Mouse (Mus musculus) kidney, adult 11 months (tissue): Measurements from ENCODE around the gene Il25.
A peak's percentile ranks its signal among the peaks of the same experiment; 100 is the strongest.
"Not testable (repeated sequence)": the region's sequence is repeated elsewhere in the genome, so short reads cannot be mapped to it uniquely, and the experiment has no call there.

Experiments used
- DNase-seq: peaks from one replicate; pipeline ENCODE4 v3.0.0; 2022

The Il25 gene

GRCm38 (mm10) chr14:54927296-54927695, 5.2 kb upstream of the Il25 start:
- no peak for DNase-seq

GRCm38 (mm10) chr14:54929801-54930200, 2.7 kb upstream of the Il25 start:
- no peak for DNase-seq

- DNase-seq, result no peak
Observed at GRCm38 (mm10) chr14:54930431-54930830, 2.1 kb upstream of the Il25 start.

GRCm38 (mm10) chr14:54935904-54936830, 3.7 kb downstream of the Il25 start, which contains the start of gene Cmtm5:
TSS of gene Cmtm5 (plus strand) at chr14:54936261.
- DNase-seq, result no peak

GRCm38 (mm10) chr14:54936831-54937160, 4.3 kb downstream of the Il25 start:
- DNase-seq, result no peak

GRCm38 (mm10) chr14:54937361-54938182, 5.1 kb downstream of the Il25 start:
- no peak for DNase-seq

- no peak for DNase-seq
Observed at GRCm38 (mm10) chr14:54938431-54939219, 6.1 kb downstream of the Il25 start.

GRCm38 (mm10) chr14:54939434-54940175, 7.1 kb downstream of the Il25 start:
- DNase-seq, result peak; percentile 87

- DNase-seq, result peak; percentile 33
Observed at GRCm38 (mm10) chr14:54940176-54940530, 7.7 kb downstream of the Il25 start.

GRCm38 (mm10) chr14:54941024-54941978, 8.8 kb downstream of the Il25 start:
- peak; percentile 48 for DNase-seq

GRCm38 (mm10) chr14:54942479-54942878, 10.0 kb downstream of the Il25 start:
- no peak for DNase-seq

- no peak for DNase-seq
Observed at GRCm38 (mm10) chr14:54943971-54944370, 11.5 kb downstream of the Il25 start.

GRCm38 (mm10) chr14:54944939-54945338, 12.4 kb downstream of the Il25 start:
- DNase-seq, result no peak

- no peak for DNase-seq
Observed at GRCm38 (mm10) chr14:54945975-54946704, 13.6 kb downstream of the Il25 start.

GRCm38 (mm10) chr14:54947008-54947407, 14.5 kb downstream of the Il25 start:
- DNase-seq, result not testable (repeated sequence)

- no peak for DNase-seq
Observed at GRCm38 (mm10) chr14:54948781-54949180, 16.3 kb downstream of the Il25 start.

- no peak for DNase-seq
Observed at GRCm38 (mm10) chr14:54950493-54950892, 18.0 kb downstream of the Il25 start.

- no peak for DNase-seq
Observed at GRCm38 (mm10) chr14:54951587-54951986, 19.1 kb downstream of the Il25 start.

GRCm38 (mm10) chr14:54953664-54954206, 21.2 kb downstream of the Il25 start:
- DNase-seq, result no peak

- no peak for DNase-seq
Observed at GRCm38 (mm10) chr14:54954474-54954873, 22.0 kb downstream of the Il25 start.
